Mouse (Mus musculus): ENCODE data around the gene Hoga1. TPM values are rescaled to one million over a fixed set of nuclear protein-coding genes. Genes with fewer than 3 reads are reported as not detected.
A peak's percentile ranks its signal among the peaks of the same experiment; 100 is the strongest.

The Hoga1 gene
- total RNA-seq (2022) = 1 to 10 TPM; 3.0 to 4.8 (median 3.7) TPM

DNA sequence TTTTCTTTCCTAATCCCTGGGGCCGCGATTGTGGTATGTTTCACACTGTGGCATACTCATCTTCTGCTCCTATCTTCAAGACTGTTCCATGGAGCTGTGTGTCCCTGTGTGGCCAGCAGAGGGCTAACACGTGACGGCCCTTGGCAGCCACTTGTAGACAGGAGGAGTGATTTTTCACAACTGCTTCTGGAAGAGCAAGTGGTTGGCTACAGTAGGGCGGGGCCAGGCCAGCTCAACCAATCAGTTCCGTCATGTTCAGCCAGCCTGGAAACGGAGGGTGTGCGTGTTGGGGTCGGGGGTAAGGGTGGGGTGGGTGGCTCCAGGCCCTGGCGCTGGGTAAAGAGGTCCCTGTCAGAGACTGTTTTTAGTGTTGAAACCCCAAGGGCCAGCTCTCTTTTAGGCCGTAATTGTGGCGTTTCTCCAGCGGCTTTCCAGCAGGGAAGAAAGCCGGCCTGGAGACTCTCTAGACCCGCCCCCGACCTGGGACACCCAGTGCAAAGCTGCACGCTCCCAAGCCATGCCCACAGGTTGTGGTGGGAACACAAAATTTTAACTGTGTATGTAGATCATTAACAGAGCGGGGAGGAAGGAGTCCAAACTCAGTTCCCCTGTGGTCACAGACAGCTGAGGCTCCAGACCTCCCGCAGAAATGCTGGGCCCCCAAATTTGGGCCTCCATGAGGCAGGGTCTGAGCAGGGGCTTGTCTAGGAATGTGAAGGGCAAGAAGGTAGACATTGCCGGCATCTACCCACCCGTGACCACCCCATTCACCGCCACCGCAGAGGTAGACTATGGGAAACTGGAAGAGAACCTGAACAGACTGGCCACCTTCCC lies at the start of gene Hoga1:
TSS of gene Hoga1 (plus strand) at position 342 of the 834 bp plus-strand sequence.
- peak; percentile 76 to 85 for DNase-seq (ENCODE audit: low spot score in 2 of 2)

DNA sequence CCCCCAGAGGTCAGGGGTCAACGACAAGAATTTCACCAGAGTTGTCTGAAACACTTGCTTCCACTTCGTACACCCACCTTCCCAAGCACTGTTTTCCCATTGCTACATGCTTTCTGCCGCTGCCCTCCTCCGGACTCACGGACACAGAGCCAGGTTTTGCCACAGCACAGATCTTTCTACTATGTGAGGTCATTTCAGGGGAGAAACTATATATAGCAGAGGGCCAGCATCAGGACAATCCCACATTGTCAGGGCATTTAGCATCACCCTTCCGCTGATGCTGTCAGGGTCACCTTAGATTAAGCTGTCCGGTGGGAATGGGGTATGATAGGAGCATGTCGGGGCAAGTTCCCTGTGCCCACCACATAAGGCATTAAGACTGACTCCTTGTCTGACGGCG lies 48.3 kb upstream of the Hoga1 start:
- DNase-seq (ENCODE audit: low spot score in 2 of 2) = no peak

DNA sequence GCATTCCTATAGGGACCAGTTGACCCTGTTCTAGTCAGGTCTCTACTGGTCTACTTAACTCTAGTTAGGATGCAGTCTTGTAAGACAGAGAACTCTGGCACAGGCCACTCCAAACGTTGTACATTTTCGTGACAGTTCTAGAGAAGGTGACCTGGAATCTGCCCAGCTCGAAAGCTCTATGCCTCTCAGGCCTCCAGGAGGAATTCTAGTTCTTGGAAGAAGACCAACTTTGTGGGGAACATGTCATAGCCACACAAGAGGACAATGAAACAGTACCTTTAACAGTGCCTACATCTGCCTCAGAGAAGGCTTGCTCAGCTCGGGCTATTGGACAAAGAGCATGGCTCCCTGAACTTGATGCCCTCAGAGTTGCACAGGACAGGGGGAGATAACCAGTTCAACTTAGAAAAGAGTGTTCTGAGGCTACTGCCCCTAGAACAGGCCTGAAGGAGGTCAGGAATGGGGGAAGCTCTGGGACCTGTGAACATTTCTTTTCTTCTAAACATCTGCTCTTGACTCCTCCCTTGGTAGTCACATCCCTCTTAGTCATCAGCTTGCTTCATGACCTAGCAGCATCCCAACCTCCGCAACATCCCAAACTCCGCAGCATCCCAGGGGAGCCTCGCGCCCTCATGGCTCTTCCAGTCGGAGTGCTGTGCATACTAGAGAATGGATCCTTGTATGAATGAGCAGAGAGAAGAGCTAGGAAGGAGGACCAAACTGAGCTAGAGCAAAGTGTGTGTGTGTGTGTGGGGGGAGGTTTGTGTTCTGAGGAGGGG lies 46.5 kb upstream of the Hoga1 start:
- DNase-seq (ENCODE audit: low spot score in 2 of 2) = no peak

- no peak for DNase-seq (ENCODE audit: low spot score in 2 of 2)
Measured at GRCm38 (mm10) chr19:41999688-42000283, 45.6 kb upstream of the Hoga1 start.

DNA sequence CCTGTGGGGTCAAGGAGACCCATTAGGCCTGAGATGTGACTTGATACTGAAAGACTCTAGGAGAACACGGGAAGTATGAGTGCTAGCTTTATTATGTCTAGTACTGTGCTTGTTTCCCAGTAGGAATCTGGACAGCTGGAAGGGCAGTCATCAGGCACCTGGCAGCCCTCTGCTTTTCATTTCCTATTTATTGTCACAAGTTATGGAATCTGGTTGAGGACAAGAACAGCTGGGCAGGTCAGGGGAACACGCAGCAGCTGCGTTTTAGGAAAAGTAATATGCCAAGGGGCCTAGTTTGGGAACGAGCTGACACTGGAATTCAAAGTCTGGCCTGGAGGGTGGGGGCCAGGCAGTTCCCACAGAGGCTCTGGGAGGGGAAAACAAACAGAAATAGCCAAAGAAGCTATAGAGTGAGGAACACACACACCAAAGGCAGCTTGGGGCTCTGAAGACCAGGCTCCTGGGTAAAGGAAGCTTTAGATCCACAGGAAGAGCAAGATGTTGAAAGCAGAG lies 44.9 kb upstream of the Hoga1 start:
- no peak for DNase-seq (ENCODE audit: low spot score in 2 of 2)

GRCm38 (mm10) chr19:42001253-42001980 lies 44.0 kb upstream of the Hoga1 start:
- no peak for DNase-seq (ENCODE audit: low spot score in 2 of 2)

DNA sequence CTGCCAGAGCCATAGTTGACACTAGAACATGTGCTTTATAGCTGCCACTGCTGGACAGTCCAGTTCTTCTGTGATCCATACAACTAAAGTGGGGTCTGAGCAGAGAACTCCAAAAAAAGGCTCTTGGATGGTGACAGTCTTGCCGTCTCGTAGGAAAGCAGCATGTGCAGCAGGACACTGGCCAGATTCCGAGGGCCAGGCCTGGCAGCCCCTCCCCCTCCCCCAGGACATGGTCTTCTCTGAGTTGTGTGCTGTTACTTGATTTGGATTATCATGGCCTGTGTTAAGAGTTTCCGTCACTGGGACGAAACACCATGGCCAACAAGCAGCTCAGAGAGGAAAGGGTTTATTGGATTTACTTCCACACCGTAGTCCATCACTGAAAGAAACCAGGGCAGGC lies 41.2 kb upstream of the Hoga1 start:
- no peak for DNase-seq (ENCODE audit: low spot score in 2 of 2)

- no peak for DNase-seq (ENCODE audit: low spot score in 2 of 2)
Measured at GRCm38 (mm10) chr19:42005616-42006015, 39.8 kb upstream of the Hoga1 start.

GRCm38 (mm10) chr19:42006568-42006967 lies 38.8 kb upstream of the Hoga1 start:
- DNase-seq (ENCODE audit: low spot score in 2 of 2) = no peak

DNA sequence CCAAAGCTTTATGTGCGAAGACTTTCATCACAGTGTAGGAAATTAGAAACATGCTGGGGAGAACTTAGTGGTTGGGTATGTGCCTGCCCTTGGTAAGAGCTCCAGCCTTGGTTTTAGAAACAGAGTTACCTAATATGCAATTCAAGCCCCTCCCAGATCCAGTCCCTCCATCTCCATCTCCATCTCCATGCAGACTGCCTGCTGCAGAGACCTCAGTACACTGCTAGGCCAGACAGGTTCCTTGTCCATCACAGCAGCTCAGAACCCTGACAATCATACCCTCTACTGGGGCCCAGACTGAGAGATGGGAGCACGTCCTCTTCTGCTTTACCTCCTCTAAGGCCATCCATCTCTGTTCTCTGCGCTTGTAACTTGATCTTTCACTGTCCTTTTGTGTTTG lies 36.8 kb upstream of the Hoga1 start:
- no peak for DNase-seq (ENCODE audit: low spot score in 2 of 2)

- no peak for DNase-seq (ENCODE audit: low spot score in 2 of 2)
Measured at GRCm38 (mm10) chr19:42009067-42009466, 36.3 kb upstream of the Hoga1 start.

GRCm38 (mm10) chr19:42010436-42010835 lies 35.0 kb upstream of the Hoga1 start:
- DNase-seq (ENCODE audit: low spot score in 2 of 2) = no peak

- no peak for DNase-seq (ENCODE audit: low spot score in 2 of 2)
Measured at GRCm38 (mm10) chr19:42011123-42011522, 34.3 kb upstream of the Hoga1 start.

- DNase-seq (ENCODE audit: low spot score in 2 of 2) = peak; percentile 36 to 60
Measured at GRCm38 (mm10) chr19:42014231-42014825, 31.1 kb upstream of the Hoga1 start.

GRCm38 (mm10) chr19:42015001-42015400 lies 30.4 kb upstream of the Hoga1 start:
- no peak for DNase-seq (ENCODE audit: low spot score in 2 of 2)

DNA sequence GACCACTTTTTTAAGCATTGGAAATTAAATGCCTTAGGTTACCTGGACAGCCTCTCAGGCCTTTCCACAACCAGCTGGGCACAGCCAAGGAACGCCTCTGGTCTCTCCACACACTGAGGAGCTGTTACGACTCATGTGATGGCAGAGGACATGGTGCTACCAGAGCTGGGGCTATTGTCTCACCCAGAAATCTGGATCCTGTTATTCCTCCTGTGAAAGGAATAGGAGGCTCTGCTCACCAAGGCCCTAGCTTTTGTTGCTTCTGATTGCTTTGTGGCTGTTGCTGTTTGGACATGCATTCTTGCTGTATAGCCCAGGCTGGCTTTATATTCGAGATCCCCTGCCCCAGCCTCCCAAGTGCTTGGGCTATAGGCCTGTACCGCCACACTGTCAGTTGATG lies 29.2 kb upstream of the Hoga1 start:
- DNase-seq (ENCODE audit: low spot score in 2 of 2) = no peak

DNA sequence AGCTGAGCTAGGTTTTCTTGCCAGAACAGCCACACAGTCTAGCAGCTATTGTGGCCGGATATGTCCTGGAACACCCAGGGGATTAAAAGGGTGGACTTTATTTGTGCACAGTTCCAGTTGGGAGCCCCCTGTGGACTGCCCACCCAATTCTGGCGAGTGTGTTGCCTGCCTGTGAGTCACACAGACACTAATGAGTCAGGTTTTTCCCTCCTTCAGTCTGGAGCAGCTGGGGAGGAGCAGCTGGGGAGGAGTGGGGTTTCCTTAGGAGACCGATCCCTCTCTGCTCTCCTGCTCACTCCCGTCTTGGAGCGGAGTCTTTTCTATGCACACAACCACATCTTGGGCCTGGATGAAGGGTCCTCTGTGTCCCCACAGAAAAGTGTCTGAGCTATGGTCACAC lies 28.6 kb upstream of the Hoga1 start:
- DNase-seq (ENCODE audit: low spot score in 2 of 2) = peak; percentile 29 to 52

GRCm38 (mm10) chr19:42017399-42018247 lies 27.8 kb upstream of the Hoga1 start:
- peak; percentile 54 to 65 for DNase-seq (ENCODE audit: low spot score in 2 of 2)

- DNase-seq (ENCODE audit: low spot score in 2 of 2) = no peak
Measured at GRCm38 (mm10) chr19:42019011-42019522, 26.3 kb upstream of the Hoga1 start.

All from gastrocnemius, adult 8-10 months (tissue).